Mouse (Mus musculus) lung, embryonic 15.5 days (tissue): ENCODE measurements around the gene Smpd2. TPM values are rescaled to one million over a fixed set of nuclear protein-coding genes. Genes with fewer than 3 reads are reported as not detected.

Experiments
- ATAC-seq: fragments of 200-750 bp; cut with Nextera tagmentation; 2 replicates; pipeline ENCODE4 v1.8.0; 2017; ENCODE audit warnings: moderate number of reproducible peaks, borderline replicate concordance; ENCODE audit not compliant: low FRiP score, low TSS enrichment; ENCODE audit errors: extremely low read depth
- H3K27ac ChIP-seq: fragments of 300-500 bp; sonication (generic); 2 replicates; pipeline ENCODE4 v1.5.1; 2015; ENCODE audit warnings: moderate library complexity, mild to moderate bottlenecking, inconsistent platforms
- H3K27me3 ChIP-seq: fragments of 300-500 bp; sonication (generic); 2 replicates; pipeline ENCODE4 v1.6.1; 2015; ENCODE audit warnings: inconsistent platforms
- H3K36me3 ChIP-seq: fragments of 300-500 bp; sonication (generic); 2 replicates; pipeline ENCODE4 v1.6.1; 2015; ENCODE audit warnings: inconsistent platforms
- H3K4me1 ChIP-seq: fragments of 300-500 bp; sonication (generic); 2 replicates; pipeline ENCODE4 v1.6.1; 2015; ENCODE audit warnings: inconsistent platforms
- H3K4me2 ChIP-seq: fragments of 300-500 bp; sonication (generic); 2 replicates; pipeline ENCODE4 v1.6.1; 2015; ENCODE audit warnings: inconsistent platforms, mild to moderate bottlenecking, moderate library complexity
- H3K4me3 ChIP-seq: fragments of 300-500 bp; sonication (generic); 2 replicates; pipeline ENCODE4 v1.5.1; 2015; ENCODE audit warnings: mild to moderate bottlenecking, inconsistent platforms
- H3K9ac ChIP-seq: fragments of 300-500 bp; sonication (generic); 2 replicates; pipeline ENCODE4 v1.6.1; 2015; ENCODE audit warnings: inconsistent platforms
- H3K9me3 ChIP-seq: fragments of 300-500 bp; sonication (generic); 2 replicates; pipeline ENCODE4 v1.6.1; 2016; ENCODE audit warnings: inconsistent platforms
- WGBS: fragments of 180-500 bp; shearing (Covaris S2); methylation state at CpG from one replicate; pipeline ENCODE4 v1.1.7; 2015; 5-methylcytosine and 5-hydroxymethylcytosine counted together
- polyA plus RNA-seq: library from polyadenylated mRNA; unstranded; fragments of >200 nt; fragmentation: Nextera tagmentation; extraction: Ambion mirVana; gene quantifications from 2 replicates; pipeline ENCODE4 v1.2.1, GENCODE M21; 2015

Smpd2 gene
- polyA plus RNA-seq, 1 experiment from 2014 or later = 77.4 TPM

- no peak overlapping the region for H3K9ac ChIP-seq
- no peak overlapping the region for H3K4me3 ChIP-seq
- ATAC-seq = no peak
- no peaks in the 10 kb centered on the region for H3K36me3 ChIP-seq
- 72% methylated on average over 5 of the region's 5 CpGs for WGBS
- no peaks in the 10 kb centered on the region for H3K9me3 ChIP-seq
- H3K4me1 ChIP-seq = peaks cover 33% of the 10 kb centered on the region
- H3K27ac ChIP-seq = 0 out of 2 replicates have a peak overlapping the region, but pooled peaks have one; percentile 12
- no peak overlapping the region for H3K4me2 ChIP-seq
- no peaks in the 10 kb centered on the region for H3K27me3 ChIP-seq
These were observed 17.1 kb downstream of the Smpd2 start for GRCm38 (mm10) chr10:41472962-41473481.

- Histone ChIP-seq H3K36me3 (no peaks in the 10 kb centered on the region), H3K4me1 (peaks cover 30% of the 10 kb centered on the region), H3K9ac (no peak overlapping the region), H3K4me2 (no peak overlapping the region), H3K27ac (0 out of 2 replicates have a peak overlapping the region, but pooled peaks have one; percentile 12), H3K4me3 (no peak overlapping the region), H3K27me3 (no peaks in the 10 kb centered on the region), H3K9me3 (no peaks in the 10 kb centered on the region)
- ATAC-seq = no peak
These were observed 17.6 kb downstream of the Smpd2 start for GRCm38 (mm10) chr10:41472534-41472933.

DNA sequence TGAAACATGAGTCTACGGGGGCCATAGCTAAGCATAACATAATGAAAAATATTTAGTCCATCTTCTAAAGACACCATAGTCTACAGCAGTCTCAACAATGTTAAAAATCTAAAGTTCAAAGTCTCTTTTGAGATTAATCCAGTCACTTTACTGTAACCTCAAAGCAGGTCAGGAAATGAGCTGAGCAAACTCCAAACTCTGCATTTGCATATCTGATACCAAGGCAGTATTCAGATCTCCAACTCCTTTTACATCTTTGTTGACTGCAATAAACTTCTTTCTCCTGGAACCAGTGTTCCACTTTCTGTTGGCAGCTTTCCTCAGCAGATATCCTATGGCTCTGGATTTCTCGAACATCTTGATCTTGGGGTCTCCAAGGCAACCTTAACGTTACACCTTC, 19.5 kb downstream of the Smpd2 start:
- Histone ChIP-seq H3K9me3 (no peaks in the 10 kb centered on the region), H3K4me2 (no peak overlapping the region), H3K36me3 (0 out of 2 replicates have a peak, but pooled peaks cover 1% of the 10 kb centered on the region), H3K4me1 (peaks cover 26% of the 10 kb centered on the region), H3K9ac (no peak overlapping the region), H3K4me3 (no peak overlapping the region), H3K27me3 (no peaks in the 10 kb centered on the region), H3K27ac (no peak overlapping the region)
- WGBS = 74% methylated on average over 3 of the region's 3 CpGs
- ATAC-seq = no peak

- Histone ChIP-seq H3K27me3 (no peaks in the 10 kb centered on the region), H3K4me2 (no peak overlapping the region), H3K4me3 (no peak overlapping the region), H3K4me1 (no peaks in the 10 kb centered on the region), H3K27ac (no peak overlapping the region), H3K9ac (no peak overlapping the region), H3K36me3 (peaks cover 21% of the 10 kb centered on the region), H3K9me3 (no peaks in the 10 kb centered on the region)
- ATAC-seq = no peak
- 61% methylated on average over 6 of the region's 6 CpGs for WGBS
These were observed 22.8 kb downstream of the Smpd2 start for GRCm38 (mm10) chr10:41467325-41467724.

DNA sequence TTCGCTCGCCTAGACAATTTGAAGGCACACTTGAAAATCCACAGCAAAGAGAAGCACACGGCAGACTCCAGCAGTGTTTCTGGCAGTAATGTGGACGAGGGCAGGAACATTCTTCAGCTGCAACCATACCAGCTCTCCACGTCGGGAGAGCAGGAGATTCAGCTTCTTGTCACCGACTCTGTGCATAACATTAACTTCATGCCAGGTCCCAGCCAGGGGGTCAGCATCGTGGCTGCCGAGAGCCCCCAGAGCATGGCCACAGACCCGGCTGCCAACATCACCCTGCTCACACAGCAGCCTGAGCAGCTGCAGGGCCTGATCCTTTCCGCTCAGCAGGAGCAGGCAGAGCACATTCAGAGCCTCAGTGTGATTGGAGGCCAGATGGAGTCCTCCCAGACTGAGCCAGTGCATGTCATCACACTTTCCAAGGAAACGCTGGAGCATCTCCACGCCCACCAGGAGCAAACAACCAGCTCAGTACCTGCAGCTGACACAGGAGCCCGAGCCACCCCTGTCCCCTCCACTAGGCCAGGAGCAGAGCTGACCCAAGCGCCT, 25.7 kb downstream of the Smpd2 start:
- Histone ChIP-seq H3K9ac (no peak overlapping the region), H3K27ac (no peak overlapping the region), H3K36me3 (peaks cover 21% of the 10 kb centered on the region), H3K4me2 (no peak overlapping the region), H3K4me1 (no peaks in the 10 kb centered on the region), H3K27me3 (no peaks in the 10 kb centered on the region), H3K9me3 (no peaks in the 10 kb centered on the region), H3K4me3 (no peak overlapping the region)
- ATAC-seq = no peak
- 58% methylated on average over 15 of the region's 15 CpGs for WGBS

GRCm38 (mm10) chr10:41461057-41461722, 29.0 kb downstream of the Smpd2 start:
- Histone ChIP-seq H3K4me1 (no peaks in the 10 kb centered on the region), H3K27me3 (no peaks in the 10 kb centered on the region), H3K4me2 (no peak overlapping the region), H3K36me3 (peaks cover 38% of the 10 kb centered on the region), H3K4me3 (no peak overlapping the region), H3K9ac (no peak overlapping the region), H3K27ac (no peak overlapping the region), H3K9me3 (no peaks in the 10 kb centered on the region)
- 76% methylated on average over 3 of the region's 3 CpGs for WGBS
- ATAC-seq = no peak

- Histone ChIP-seq H3K36me3 (peaks cover 43% of the 10 kb centered on the region), H3K27me3 (no peaks in the 10 kb centered on the region), H3K27ac (no peak overlapping the region), H3K9ac (no peak overlapping the region), H3K4me3 (no peak overlapping the region), H3K4me1 (no peaks in the 10 kb centered on the region), H3K4me2 (no peak overlapping the region), H3K9me3 (no peaks in the 10 kb centered on the region)
- 4% methylated on average over 2 of the region's 2 CpGs for WGBS
- no peak for ATAC-seq
These were observed 29.7 kb downstream of the Smpd2 start for GRCm38 (mm10) chr10:41460501-41460900.

- Histone ChIP-seq H3K9ac (no peak overlapping the region), H3K4me2 (no peak overlapping the region), H3K27me3 (no peaks in the 10 kb centered on the region), H3K4me1 (no peaks in the 10 kb centered on the region), H3K27ac (no peak overlapping the region), H3K4me3 (no peak overlapping the region), H3K36me3 (peaks cover 46% of the 10 kb centered on the region), H3K9me3 (no peaks in the 10 kb centered on the region)
- no peak for ATAC-seq
- 78% methylated on average over 4 of the region's 4 CpGs for WGBS
These were observed 30.2 kb downstream of the Smpd2 start for GRCm38 (mm10) chr10:41459990-41460389.

DNA sequence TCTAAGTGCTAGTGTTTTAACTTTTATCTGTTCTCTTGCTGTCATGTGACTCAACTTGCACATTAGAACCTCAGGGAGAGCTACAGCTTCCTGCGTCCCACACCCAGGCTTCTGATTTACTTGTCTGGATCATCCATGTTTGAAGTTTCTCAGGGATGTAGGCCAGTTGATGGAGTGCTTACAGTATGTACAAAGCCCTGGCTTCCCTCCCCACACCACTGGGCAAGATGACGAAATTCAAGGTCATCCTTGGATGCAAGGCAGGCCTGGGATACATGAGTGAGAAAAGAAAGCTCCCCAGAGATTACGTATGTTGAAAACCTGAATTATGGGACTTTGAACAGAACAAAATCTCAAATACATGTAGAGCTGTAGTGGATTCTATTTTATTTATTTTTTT, 37.4 kb downstream of the Smpd2 start:
- 90% methylated on average over 3 of the region's 3 CpGs for WGBS
- H3K36me3 ChIP-seq = peaks cover 33% of the 10 kb centered on the region

GRCm38 (mm10) chr10:41451656-41452055, 38.5 kb downstream of the Smpd2 start:
- Histone ChIP-seq H3K4me2 (no peak overlapping the region), H3K36me3 (peaks cover 28% of the 10 kb centered on the region), H3K4me3 (no peak overlapping the region), H3K4me1 (peaks cover 11% of the 10 kb centered on the region), H3K27ac (no peak overlapping the region), H3K27me3 (no peaks in the 10 kb centered on the region), H3K9ac (no peak overlapping the region), H3K9me3 (no peaks in the 10 kb centered on the region)
- whole genome bisulfite sequencing = 93% methylated on average over 9 of the region's 9 CpGs
- ATAC-seq = no peak

More for the DNA sequence above, 37.4 kb downstream of the Smpd2 start:
- Histone ChIP-seq H3K4me1 (peaks cover 11% of the 10 kb centered on the region), H3K4me3 (no peak overlapping the region), H3K9ac (no peak overlapping the region), H3K27ac (no peak overlapping the region), H3K9me3 (no peaks in the 10 kb centered on the region), H3K4me2 (no peak overlapping the region), H3K27me3 (no peaks in the 10 kb centered on the region)
- no peak for ATAC-seq

GRCm38 (mm10) chr10:41450780-41451522, 39.2 kb downstream of the Smpd2 start:
- Histone ChIP-seq H3K9ac (peak overlapping the region; percentile 94), H3K4me3 (peak overlapping the region; percentile 100), H3K27ac (peak overlapping the region; percentile 72), H3K27me3 (no peaks in the 10 kb centered on the region), H3K4me2 (peak overlapping the region; percentile 74), H3K36me3 (peaks cover 21% of the 10 kb centered on the region), H3K4me1 (peaks cover 11% of the 10 kb centered on the region), H3K9me3 (no peaks in the 10 kb centered on the region)
- no peak for ATAC-seq
- 48% methylated on average over 18 of the region's 18 CpGs for WGBS

DNA sequence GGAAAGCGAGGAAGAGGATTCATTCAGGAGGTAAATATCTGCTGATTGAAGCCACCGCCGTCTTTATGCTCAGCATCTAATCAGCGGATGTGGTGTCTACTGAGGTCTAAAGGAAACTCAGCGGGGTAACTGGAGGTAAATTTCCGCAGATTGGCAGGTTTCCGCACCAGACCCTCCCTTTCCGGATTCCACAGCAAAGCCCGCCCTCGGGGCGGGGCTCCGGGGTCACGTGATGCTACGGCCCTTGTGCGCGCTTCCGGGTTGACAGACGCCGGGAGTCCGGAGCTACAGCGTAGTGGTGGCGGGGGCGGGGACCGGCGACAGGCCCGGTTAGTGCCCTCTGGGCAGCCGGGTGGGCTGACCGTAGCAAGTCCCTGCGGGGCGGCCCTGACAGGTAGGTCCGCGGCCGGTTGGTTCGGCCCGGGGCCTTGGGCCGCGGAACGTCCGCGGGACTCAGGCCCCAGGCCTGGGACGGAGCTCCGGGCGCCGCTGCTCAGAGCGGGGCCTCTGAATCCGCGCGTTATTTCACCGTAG, 40.0 kb downstream of the Smpd2 start, which contains the start of gene Zbtb24:
Gene Zbtb24 (plus strand): TSS at position 247 of the 534 bp plus-strand sequence.
- under 1% methylated on average over 49 of the region's 49 CpGs for WGBS

More for the DNA sequence above, 40.0 kb downstream of the Smpd2 start, which contains the start of gene Zbtb24:
- peaks cover 13% of the 10 kb centered on the region for H3K36me3 ChIP-seq
- peak within 1 kb of the TSS; percentile 74 for H3K4me2 ChIP-seq
- peak; percentile 96 for ATAC-seq
- H3K4me3 ChIP-seq = peak within 1 kb of the TSS; percentile 100
- H3K27me3 ChIP-seq = no peaks in the 10 kb centered on the region
- peak within 1 kb of the TSS; percentile 72 for H3K27ac ChIP-seq
- peaks cover 11% of the 10 kb centered on the region for H3K4me1 ChIP-seq
- peak within 1 kb of the TSS; percentile 94 for H3K9ac ChIP-seq
- no peaks in the 10 kb centered on the region for H3K9me3 ChIP-seq
